Mouse (Mus musculus) small intestine, adult 2 months (tissue): Measurements from ENCODE around the gene Sar1b.

Source experiments
- CTCF ChIP-seq: fragments of 200-500 bp; IDR thresholded peaks from 2 replicates; pipeline ENCODE4 v1.5.1; 2012; ENCODE audit warnings: low read depth, mild to moderate bottlenecking, control low read depth, inconsistent platforms, low read length, moderate library complexity, mixed read lengths; ENCODE audit not compliant: insufficient replicate concordance, insufficient read length; ENCODE audit errors: extremely low read depth
- POLR2A ChIP-seq: fragments of 200-500 bp; IDR thresholded peaks from 2 replicates; pipeline ENCODE4 v1.6.1; 2012; ENCODE audit warnings: low read depth, mild to moderate bottlenecking, control low read depth, inconsistent platforms, low read length, moderate library complexity

- TF ChIP-seq POLR2A (no peak), CTCF (no peak)
These were observed 46.2 kb downstream of the Sar1b start for GRCm38 (mm10) chr11:51809632-51810224.
